Comparison of ENCODE assay signal across 25 mouse cellular contexts in genomic region chr12:116803331-116803730, GRCm38 (mm10).
DNase-seq lines count a peak whose midpoint lies in the region; ATAC-seq and TF ChIP-seq lines count a peak whose summit lies in the region.
"Had no signal": no experiment of that assay in that cellular context is flagged by ENCODE, and none has a peak within 500 bp of the region (broad histone marks: within the 10 kb centered on the region; RNA-seq: fewer than 3 reads in every experiment).

No protein-coding gene starts in this region.

- no peak for TF ChIP-seq POLR2A in lung, adult 2 months (IDR thresholded peaks at IDR 0.05; ENCODE audit: borderline replicate concordance, extremely low read depth, low read depth, low read length)

- H3K4me1 ChIP-seq in heart, embryonic 12.5 days (replicated peaks), result no peaks in the 10 kb centered on the region
- no peaks in the 10 kb centered on the region for H3K4me1 ChIP-seq in lung, postnatal 0 days (ENCODE audit: insufficient read depth, low read depth, low read length)
- no peaks in the 10 kb centered on the region for H3K4me1 ChIP-seq in lung, adult 2 months (ENCODE audit: control insufficient read depth, insufficient read depth, low read length)
- H3K4me1 ChIP-seq: embryonic facial prominence, embryonic 10.5 days; embryonic facial prominence, embryonic 12.5 days; forebrain, embryonic 10.5 days; forebrain, embryonic 12.5 days had no signal

- DNase-seq in heart, adult 11 months, result peak; percentile 46
- peak; percentile 17 for DNase-seq in lung, postnatal 0 days (ENCODE audit: low spot score)
- DNase-seq in lung, postnatal 4 days, result no peak
- peak; percentile 54 for DNase-seq in lung, postnatal 36 days
- DNase-seq in lung, adult 2 months, result no peak
- DNase-seq: adrenal gland, adult 8-10 months; adrenal gland, postnatal 14 days; adrenal gland, postnatal 36 days; B cell, adult 2 months; cerebellum, adult 11-12 months; cerebellum, adult 2 months; cerebellum, adult 9-10 months; cerebellum, postnatal 10 days; cerebellum, postnatal 25 days had no signal

- ATAC-seq in heart, embryonic 12.5 days (ENCODE audit: insufficient number of reproducible peaks, low FRiP score), result no peak
- ATAC-seq in lung, postnatal 0 days, result 0 out of 2 replicates have a peak, but pooled peaks have one; percentile 30
- ATAC-seq: activated CD4-positive, CD25-positive, alpha-beta regulatory T cell, adult 4 months; CD4-positive, CD25-positive, alpha-beta regulatory T cell, adult 4 months; forebrain, embryonic 14.5 days; forebrain, embryonic 16.5 days; Patski had no signal

- no peak overlapping the region for H3K27ac ChIP-seq in heart, embryonic 12.5 days (ENCODE audit: poor library complexity, severe bottlenecking)
- H3K27ac ChIP-seq in lung, postnatal 0 days (ENCODE audit: low read length), result no peak overlapping the region
- H3K27ac ChIP-seq: embryonic facial prominence, embryonic 10.5 days; embryonic facial prominence, embryonic 12.5 days; forebrain, embryonic 10.5 days; forebrain, embryonic 12.5 days had no signal

- H3K27me3 ChIP-seq in heart, embryonic 12.5 days (replicated peaks), result no peaks in the 10 kb centered on the region
- H3K27me3 ChIP-seq in lung, postnatal 0 days (replicated peaks; ENCODE audit: insufficient read depth, low read length), result no peaks in the 10 kb centered on the region
- H3K27me3 ChIP-seq: embryonic facial prominence, embryonic 12.5 days; forebrain, embryonic 12.5 days; Patski had no signal

- H3K36me3 ChIP-seq in heart, embryonic 12.5 days, result no peaks in the 10 kb centered on the region
- no peaks in the 10 kb centered on the region for H3K36me3 ChIP-seq in lung, postnatal 0 days (ENCODE audit: insufficient read depth, low read length)
- H3K36me3 ChIP-seq: embryonic facial prominence, embryonic 10.5 days; embryonic facial prominence, embryonic 12.5 days; forebrain, embryonic 10.5 days; forebrain, embryonic 12.5 days; G1E had no signal

- TF ChIP-seq EP300 in lung, postnatal 0 days (IDR thresholded peaks at IDR 0.05), result no peak

- WGBS in heart, embryonic 12.5 days, result 81% methylated on average over 5 of the region's 5 CpGs
- WGBS in lung, postnatal 0 days, result 69% methylated on average over 5 of the region's 5 CpGs
- WGBS in lung, adult 2 months, result 66% methylated on average over 5 of the region's 5 CpGs

- no peak overlapping the region for H3K9ac ChIP-seq in heart, embryonic 12.5 days
- H3K9ac ChIP-seq in lung, postnatal 0 days (replicated peaks; ENCODE audit: low read depth), result no peak overlapping the region
- H3K9ac ChIP-seq: embryonic facial prominence, embryonic 12.5 days; forebrain, embryonic 12.5 days had no signal

- no peaks in the 10 kb centered on the region for H3K9me3 ChIP-seq in heart, embryonic 12.5 days (replicated peaks)
- no peaks in the 10 kb centered on the region for H3K9me3 ChIP-seq in lung, postnatal 0 days (ENCODE audit: low read length)
- H3K9me3 ChIP-seq: embryonic facial prominence, embryonic 10.5 days; embryonic facial prominence, embryonic 12.5 days; forebrain, embryonic 10.5 days; forebrain, embryonic 12.5 days had no signal

- H3K4me3 ChIP-seq in heart, embryonic 12.5 days, result no peak overlapping the region
- H3K4me3 ChIP-seq in lung, postnatal 0 days (ENCODE audit: low read depth, low read length), result no peak overlapping the region
- no peak overlapping the region for H3K4me3 ChIP-seq in lung, adult 2 months (replicated peaks; ENCODE audit: extremely low read depth, low read depth, low read length)
- H3K4me3 ChIP-seq: embryonic facial prominence, embryonic 10.5 days; embryonic facial prominence, embryonic 12.5 days; forebrain, embryonic 10.5 days; forebrain, embryonic 12.5 days had no signal

- TF ChIP-seq CTCF in lung, postnatal 0 days (IDR thresholded peaks at IDR 0.05), result no peak
- no peak for TF ChIP-seq CTCF in lung, adult 2 months (IDR thresholded peaks at IDR 0.05; ENCODE audit: insufficient read depth, low read length)

- no peak overlapping the region for H3K4me2 ChIP-seq in heart, embryonic 12.5 days
- H3K4me2 ChIP-seq in lung, postnatal 0 days (replicated peaks; ENCODE audit: low read depth, low read length), result no peak overlapping the region
- H3K4me2 ChIP-seq: embryonic facial prominence, embryonic 12.5 days; forebrain, embryonic 12.5 days had no signal

Comparison
In these comparisons a context has a peak if more than half of its experiments do, and no peak if none do; other contexts are left out.
1. DNase-seq: peak in heart, adult 11 months (single experiment), lung, postnatal 0 days (single experiment) and lung, postnatal 36 days (single experiment); none in lung, postnatal 4 days (0 of 2) and lung, adult 2 months (single experiment).